Mouse (Mus musculus): ENCODE measurements around the gene Slc26a5. TPM values are rescaled to one million over a fixed set of nuclear protein-coding genes. Genes with fewer than 3 reads are reported as not detected.

Gene Slc26a5
- total RNA-seq (2014; rRNA removed; ENCODE audit: low replicate concordance), result not detected in 2 replicates
- not detected in 2 replicates for polyA plus RNA-seq (2015; fragmentation: Nextera tagmentation; extraction: Ambion mirVana)

- H3K4me2 ChIP-seq (ENCODE audit: low read depth, low read length), result peak within 1 kb of the TSS; percentile 54
- no peak within 1 kb of the TSS for H3K27ac ChIP-seq (ENCODE audit: low read depth)
- peaks cover 6% of the 10 kb centered on the region; the same call in 1 of the 2 replicates for H3K27me3 ChIP-seq (ENCODE audit: control insufficient read depth, insufficient read depth, low read length)
- peaks cover 4% of the 10 kb centered on the region; the same call in 1 of the 2 replicates for H3K4me1 ChIP-seq (ENCODE audit: control insufficient read depth, insufficient read depth)
- no peak for TF ChIP-seq EP300 (IDR thresholded peaks at IDR 0.05; ENCODE audit: low read depth)
- H3K4me3 ChIP-seq (ENCODE audit: low read depth, low read length), result peak within 1 kb of the TSS; percentile 31
- ATAC-seq (ENCODE audit: insufficient read depth, low read depth) (no peak), DNase-seq (ENCODE audit: low spot score) (no peak)
- H3K9ac ChIP-seq (replicated peaks; ENCODE audit: low read depth, low read length), result no peak within 1 kb of the TSS
- WGBS, result 2% methylated on average over 29 of the region's 29 CpGs
- no peaks in the 10 kb centered on the region for H3K9me3 ChIP-seq (replicated peaks; ENCODE audit: control insufficient read depth, low read length)
- no peaks in the 10 kb centered on the region for H3K36me3 ChIP-seq (replicated peaks; ENCODE audit: control insufficient read depth, insufficient read depth, low read length)
Observed at GRCm38 (mm10) chr5:21865346-21866107, at the start of gene Slc26a5. TSS of gene Slc26a5 (minus strand) at chr5:21865604.

- H3K27me3 ChIP-seq (ENCODE audit: control insufficient read depth, insufficient read depth, low read length), result no peaks in the 10 kb centered on the region
- H3K4me2 ChIP-seq (ENCODE audit: low read depth, low read length), result no peak overlapping the region
- TF ChIP-seq EP300 (IDR thresholded peaks at IDR 0.05; ENCODE audit: low read depth) (no peak), CTCF (IDR thresholded peaks at IDR 0.05; ENCODE audit: low read depth) (no peak)
- no peaks in the 10 kb centered on the region for H3K9me3 ChIP-seq (replicated peaks; ENCODE audit: control insufficient read depth, low read length)
- 70% methylated on average over 3 of the region's 3 CpGs for WGBS
- H3K4me3 ChIP-seq (ENCODE audit: low read depth, low read length), result no peak overlapping the region
- no peak overlapping the region for H3K27ac ChIP-seq (ENCODE audit: low read depth)
- no peak overlapping the region for H3K9ac ChIP-seq (replicated peaks; ENCODE audit: low read depth, low read length)
- H3K36me3 ChIP-seq (replicated peaks; ENCODE audit: control insufficient read depth, insufficient read depth, low read length), result no peaks in the 10 kb centered on the region
- ATAC-seq (ENCODE audit: insufficient read depth, low read depth) (no peak), DNase-seq (ENCODE audit: low spot score) (no peak)
- no peaks in the 10 kb centered on the region for H3K4me1 ChIP-seq (ENCODE audit: control insufficient read depth, insufficient read depth)
Observed at GRCm38 (mm10) chr5:21914776-21915175, 49.4 kb upstream of the Slc26a5 start.

DNA sequence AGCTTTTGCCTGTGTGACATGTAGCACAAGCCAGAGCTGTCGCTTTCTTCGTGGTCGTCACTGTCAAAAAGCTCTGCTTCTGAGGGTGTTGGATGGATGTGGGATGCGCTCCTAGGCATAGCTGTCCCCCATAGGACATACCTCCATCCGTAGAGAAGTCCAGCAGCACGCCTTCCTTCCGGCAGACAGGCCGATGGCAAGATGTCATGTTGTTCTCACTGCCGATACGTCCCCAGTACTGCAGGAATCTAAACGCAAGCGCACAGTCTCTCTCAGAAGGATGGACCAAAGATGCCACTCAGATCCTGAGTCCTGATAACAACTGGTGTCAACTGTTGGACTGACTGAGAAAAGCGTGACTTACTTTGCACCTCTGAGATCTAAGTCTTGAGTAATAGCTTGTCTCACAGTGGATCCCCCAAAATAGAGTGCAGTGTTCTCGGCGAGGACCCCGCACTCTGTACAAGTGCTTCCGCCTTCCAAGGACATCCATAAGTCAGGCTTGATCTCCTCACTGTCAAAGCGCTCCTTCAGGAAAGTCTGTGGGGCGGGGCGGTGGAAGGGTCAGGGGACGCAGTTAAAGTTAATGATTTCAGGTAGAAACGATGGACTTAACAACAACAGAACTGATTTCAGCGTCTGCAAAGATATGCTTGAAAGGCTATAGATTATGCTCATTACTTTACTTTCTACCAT, 47.6 kb upstream of the Slc26a5 start:
- no peaks in the 10 kb centered on the region for H3K27me3 ChIP-seq (ENCODE audit: control insufficient read depth, insufficient read depth, low read length)
- no peaks in the 10 kb centered on the region for H3K4me1 ChIP-seq (ENCODE audit: control insufficient read depth, insufficient read depth)
- ATAC-seq (ENCODE audit: insufficient read depth, low read depth) (no peak), DNase-seq (ENCODE audit: low spot score) (no peak)
- TF ChIP-seq CTCF (IDR thresholded peaks at IDR 0.05; ENCODE audit: low read depth) (no peak), EP300 (IDR thresholded peaks at IDR 0.05; ENCODE audit: low read depth) (no peak)
- H3K27ac ChIP-seq (ENCODE audit: low read depth), result no peak overlapping the region
- no peaks in the 10 kb centered on the region for H3K9me3 ChIP-seq (replicated peaks; ENCODE audit: control insufficient read depth, low read length)
- WGBS, result 83% methylated on average over 23 of the region's 23 CpGs
- no peaks in the 10 kb centered on the region for H3K36me3 ChIP-seq (replicated peaks; ENCODE audit: control insufficient read depth, insufficient read depth, low read length)
- H3K9ac ChIP-seq (replicated peaks; ENCODE audit: low read depth, low read length), result no peak overlapping the region
- H3K4me3 ChIP-seq (ENCODE audit: low read depth, low read length), result no peak overlapping the region
- H3K4me2 ChIP-seq (ENCODE audit: low read depth, low read length), result no peak overlapping the region

DNA sequence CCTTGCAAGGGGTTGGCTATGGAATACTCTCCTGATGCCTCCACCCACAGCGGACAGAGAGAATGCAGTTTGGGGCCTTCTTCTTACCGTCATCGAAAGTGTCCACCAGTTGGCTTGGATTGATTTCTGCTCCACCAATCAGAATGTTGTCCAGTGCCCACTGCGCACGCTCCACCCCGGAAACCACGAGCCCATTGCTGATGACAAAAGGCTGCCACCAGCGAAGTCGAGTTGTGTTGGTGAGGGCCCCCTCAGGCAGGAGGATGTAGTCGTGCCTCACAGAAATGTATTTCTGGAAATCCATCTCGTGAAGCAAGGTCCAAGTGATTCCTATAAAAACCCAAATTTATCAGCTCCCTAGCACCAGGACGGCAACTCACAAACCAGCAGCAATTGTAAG, 45.3 kb upstream of the Slc26a5 start:
- H3K9ac ChIP-seq (replicated peaks; ENCODE audit: low read depth, low read length), result no peak overlapping the region
- H3K36me3 ChIP-seq (replicated peaks; ENCODE audit: control insufficient read depth, insufficient read depth, low read length), result no peaks in the 10 kb centered on the region
- no peaks in the 10 kb centered on the region for H3K27me3 ChIP-seq (ENCODE audit: control insufficient read depth, insufficient read depth, low read length)
- H3K27ac ChIP-seq (ENCODE audit: low read depth), result no peak overlapping the region
- H3K9me3 ChIP-seq (replicated peaks; ENCODE audit: control insufficient read depth, low read length), result no peaks in the 10 kb centered on the region
- WGBS, result 85% methylated on average over 12 of the region's 12 CpGs
- H3K4me2 ChIP-seq (ENCODE audit: low read depth, low read length), result no peak overlapping the region
- no peak overlapping the region for H3K4me3 ChIP-seq (ENCODE audit: low read depth, low read length)
- ATAC-seq (ENCODE audit: insufficient read depth, low read depth) (no peak), DNase-seq (ENCODE audit: low spot score) (no peak)
- TF ChIP-seq CTCF (IDR thresholded peaks at IDR 0.05; ENCODE audit: low read depth) (no peak), EP300 (IDR thresholded peaks at IDR 0.05; ENCODE audit: low read depth) (no peak)
- H3K4me1 ChIP-seq (ENCODE audit: control insufficient read depth, insufficient read depth), result no peaks in the 10 kb centered on the region

- H3K9ac ChIP-seq (replicated peaks; ENCODE audit: low read depth, low read length), result no peak overlapping the region
- H3K4me1 ChIP-seq (ENCODE audit: control insufficient read depth, insufficient read depth), result no peaks in the 10 kb centered on the region
- H3K27me3 ChIP-seq (ENCODE audit: control insufficient read depth, insufficient read depth, low read length), result no peaks in the 10 kb centered on the region
- H3K36me3 ChIP-seq (replicated peaks; ENCODE audit: control insufficient read depth, insufficient read depth, low read length), result no peaks in the 10 kb centered on the region
- DNase-seq (ENCODE audit: low spot score) (no peak), ATAC-seq (ENCODE audit: insufficient read depth, low read depth) (no peak)
- WGBS, result 82% methylated on average over 3 of the region's 3 CpGs
- TF ChIP-seq CTCF (IDR thresholded peaks at IDR 0.05; ENCODE audit: low read depth), result no peak
- no peak for TF ChIP-seq EP300 (IDR thresholded peaks at IDR 0.05; ENCODE audit: low read depth)
- no peaks in the 10 kb centered on the region for H3K9me3 ChIP-seq (replicated peaks; ENCODE audit: control insufficient read depth, low read length)
- no peak overlapping the region for H3K4me2 ChIP-seq (ENCODE audit: low read depth, low read length)
- no peak overlapping the region for H3K27ac ChIP-seq (ENCODE audit: low read depth)
- no peak overlapping the region for H3K4me3 ChIP-seq (ENCODE audit: low read depth, low read length)
Observed at GRCm38 (mm10) chr5:21909713-21910112, 44.3 kb upstream of the Slc26a5 start.
